In the genomic region with DNA sequence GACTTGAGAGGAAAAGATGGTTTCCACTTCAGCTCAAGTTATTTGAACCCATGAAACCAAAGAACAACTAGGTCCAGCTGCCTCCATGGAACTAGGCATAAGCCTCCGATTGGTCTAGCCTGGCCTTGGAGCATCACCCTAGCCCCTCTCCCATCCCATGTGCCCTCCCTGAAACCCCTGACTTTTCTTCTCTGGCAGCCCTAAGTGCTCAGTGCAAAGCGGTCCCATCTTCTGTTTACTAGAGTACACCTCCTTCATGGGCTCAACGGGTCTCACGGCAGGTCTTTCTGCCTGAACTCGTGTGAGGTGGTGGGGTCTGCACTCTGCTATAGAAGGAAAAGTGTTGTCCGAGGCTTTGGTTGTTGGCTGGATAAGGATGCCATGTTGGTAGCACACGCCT, we compare ENCODE assay signal across 15 mouse cellular contexts.
"Had no signal": no experiment of that assay in that cellular context is flagged by ENCODE, and none has a peak within 500 bp of the region (broad histone marks: within the 10 kb centered on the region; RNA-seq: fewer than 3 reads in every experiment).

No protein-coding gene starts in this region.

- DNase-seq: heart, postnatal 10 days; heart, postnatal 14 days; heart, postnatal 4 days; kidney, adult 11 months; kidney, adult 18-20 months; kidney, adult 2 months; kidney, adult 8-10 months; kidney, adult 9 months; kidney, postnatal 10 days; kidney, postnatal 14 days; kidney, postnatal 25 days; kidney, postnatal 36 days; kidney, postnatal 4 days; layer of hippocampus, adult 9-11 months; layer of hippocampus, postnatal 36 days had no signal
